Mouse (Mus musculus) adrenal gland, postnatal 36 days (tissue): ENCODE results near the gene Sorbs2. TPM values are rescaled to one million over a fixed set of nuclear protein-coding genes. Genes with fewer than 3 reads are reported as not detected.
A peak's percentile ranks its signal among the peaks of the same experiment; 100 is the strongest.

Experiments used
- DNase-seq, 2 experiments: peaks; one replicate each; pipeline ENCODE4 v3.0.0; 2021; ENCODE audit warnings: mixed read lengths in 1 of 2
- total RNA-seq, 2 experiments: library from RNA; stranded (reverse); gene quantifications; 2 replicates each; pipeline ENCODE4 v1.2.3; 2021

The Sorbs2 gene
- total RNA-seq, 2 experiments from 2014 or later: 117 to 150 TPM

- DNase-seq: peak; percentile 50 to 70
Observed at GRCm38 (mm10) chr8:45579714-45580543, 72.3 kb downstream of the Sorbs2 start.

- DNase-seq: no peak
Observed at GRCm38 (mm10) chr8:45580544-45580866, 72.9 kb downstream of the Sorbs2 start.

- no peak for DNase-seq
Observed at GRCm38 (mm10) chr8:45583856-45584255, 76.3 kb downstream of the Sorbs2 start.

- DNase-seq: no peak
Observed at GRCm38 (mm10) chr8:45584390-45585052, 76.9 kb downstream of the Sorbs2 start.

GRCm38 (mm10) chr8:45585158-45585557 is 77.6 kb downstream of the Sorbs2 start:
- no peak for DNase-seq

- DNase-seq: no peak
Observed at GRCm38 (mm10) chr8:45587011-45587410, 79.4 kb downstream of the Sorbs2 start.

- no peak for DNase-seq
Observed at GRCm38 (mm10) chr8:45591888-45592287, 84.3 kb downstream of the Sorbs2 start.

- DNase-seq: no peak
Observed at GRCm38 (mm10) chr8:45593711-45594110, 86.1 kb downstream of the Sorbs2 start.

- DNase-seq: no peak
Observed at GRCm38 (mm10) chr8:45595983-45596382, 88.4 kb downstream of the Sorbs2 start.

GRCm38 (mm10) chr8:45596591-45596990 is 89.0 kb downstream of the Sorbs2 start:
- no peak for DNase-seq

- peak in 1 of 2 experiments; percentile 18 for DNase-seq
Observed at GRCm38 (mm10) chr8:45597631-45598420, 90.2 kb downstream of the Sorbs2 start.

GRCm38 (mm10) chr8:45598883-45599282 is 91.3 kb downstream of the Sorbs2 start:
- no peak for DNase-seq

GRCm38 (mm10) chr8:45602019-45602418 is 94.4 kb downstream of the Sorbs2 start:
- peak; percentile 33 to 43 for DNase-seq

GRCm38 (mm10) chr8:45605419-45605818 is 97.8 kb downstream of the Sorbs2 start:
- DNase-seq: no peak

GRCm38 (mm10) chr8:45607012-45607411 is 99.4 kb downstream of the Sorbs2 start:
- no peak for DNase-seq

- DNase-seq: no peak
Observed at GRCm38 (mm10) chr8:45608413-45608812, 100.8 kb downstream of the Sorbs2 start.

GRCm38 (mm10) chr8:45610426-45611215 is 103.0 kb downstream of the Sorbs2 start:
- peak in 1 of 2 experiments; percentile 36 for DNase-seq

- DNase-seq: no peak
Observed at GRCm38 (mm10) chr8:45611320-45611719, 103.7 kb downstream of the Sorbs2 start.

GRCm38 (mm10) chr8:45614610-45615009 is 107.0 kb downstream of the Sorbs2 start:
- DNase-seq: no peak

- no peak for DNase-seq
Observed at GRCm38 (mm10) chr8:45615050-45615449, 107.5 kb downstream of the Sorbs2 start.

- DNase-seq: no peak
Observed at GRCm38 (mm10) chr8:45615551-45615950, 108.0 kb downstream of the Sorbs2 start.
